Mouse (Mus musculus) thymus, adult 2 months (tissue): ENCODE data around the gene Aff3.

ENCODE experiments used
- CTCF ChIP-seq: fragments of 200-500 bp; IDR thresholded peaks from 2 replicates; pipeline ENCODE4 v1.5.1; 2012; ENCODE audit warnings: mild to moderate bottlenecking, control low read depth, low read length, moderate library complexity, borderline replicate concordance; ENCODE audit not compliant: control insufficient read depth, poor library complexity, insufficient read depth; ENCODE audit errors: extremely low read depth
- POLR2A ChIP-seq: fragments of 200-500 bp; IDR thresholded peaks from 2 replicates; pipeline ENCODE4 v1.6.1; 2012; ENCODE audit warnings: mild to moderate bottlenecking, low read length, control low read depth, moderate library complexity; ENCODE audit not compliant: control insufficient read depth, poor library complexity, insufficient read depth; ENCODE audit errors: extremely low read depth

DNA sequence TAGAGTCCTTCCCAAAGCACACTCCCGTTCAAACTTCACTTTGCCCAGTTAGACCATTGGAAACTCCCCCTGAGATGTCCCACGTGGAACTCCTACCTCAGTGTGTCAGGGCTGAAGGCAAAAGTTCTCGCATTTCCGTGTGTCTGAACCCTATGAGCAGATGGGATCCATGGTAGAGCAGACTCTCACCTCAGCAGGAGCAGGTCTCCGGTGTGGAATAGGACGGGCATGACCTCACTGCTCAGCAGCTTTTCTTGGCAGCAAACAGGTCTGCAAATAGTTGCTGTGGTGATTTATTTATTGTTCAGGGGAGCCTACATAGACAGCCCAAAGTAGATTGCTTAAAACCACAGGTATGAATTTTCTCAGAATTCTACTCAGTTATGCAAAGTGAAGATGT is 25.7 kb upstream of the Aff3 start:
- TF ChIP-seq CTCF = no peak
- TF ChIP-seq POLR2A = no peak
